Mouse (Mus musculus) gastrocnemius, postnatal 25 days (tissue): Measurements from ENCODE around the gene Gsdma3. TPM values are rescaled to one million over a fixed set of nuclear protein-coding genes. Genes with fewer than 3 reads are reported as not detected.
"Not testable (repeated sequence)": the region's sequence is repeated elsewhere in the genome, so short reads cannot be mapped to it uniquely, and the experiment has no call there.

Source experiments
- DNase-seq: peaks from one replicate; pipeline ENCODE4 v3.0.0; 2022
- total RNA-seq, 2 experiments: library from RNA; stranded (reverse); gene quantifications; 1 replicate in 1 of 2; 2 replicates in 1 of 2; pipeline ENCODE4 v1.2.3; 2021

Gsdma3 gene
- total RNA-seq, 2 experiments from 2014 or later: 1.3 to 2.4 TPM

GRCm38 (mm10) chr11:98595955-98596354 lies 30.2 kb upstream of the Gsdma3 start:
- DNase-seq: no peak

- peak; percentile 14 for DNase-seq
Observed at GRCm38 (mm10) chr11:98597363-98597762, 28.8 kb upstream of the Gsdma3 start.

- no peak for DNase-seq
Observed at GRCm38 (mm10) chr11:98597991-98598390, 28.2 kb upstream of the Gsdma3 start, which contains the start of gene Lrrc3c. Lrrc3c (plus strand) TSS chr11:98598291.

- DNase-seq: peak; percentile 4
Observed at GRCm38 (mm10) chr11:98598851-98599290, 27.3 kb upstream of the Gsdma3 start.

- peak; percentile 3 for DNase-seq
Observed at GRCm38 (mm10) chr11:98599291-98599690, 26.9 kb upstream of the Gsdma3 start.

GRCm38 (mm10) chr11:98602090-98602690 lies 24.0 kb upstream of the Gsdma3 start:
- peak; percentile 3 for DNase-seq

- no peak for DNase-seq
Observed at GRCm38 (mm10) chr11:98603953-98604352, 22.2 kb upstream of the Gsdma3 start.

GRCm38 (mm10) chr11:98604911-98605310 lies 21.2 kb upstream of the Gsdma3 start:
- not testable (repeated sequence) for DNase-seq

GRCm38 (mm10) chr11:98606763-98607162 lies 19.4 kb upstream of the Gsdma3 start:
- no peak for DNase-seq

GRCm38 (mm10) chr11:98620791-98621190 lies 5.4 kb upstream of the Gsdma3 start:
- no peak for DNase-seq

- DNase-seq: not testable (repeated sequence)
Observed at GRCm38 (mm10) chr11:98623981-98624380, 2.2 kb upstream of the Gsdma3 start.

- DNase-seq: not testable (repeated sequence)
Observed at GRCm38 (mm10) chr11:98624381-98624780, 1.8 kb upstream of the Gsdma3 start.

- DNase-seq: no peak
Observed at GRCm38 (mm10) chr11:98628706-98629105, 2.5 kb downstream of the Gsdma3 start.

- DNase-seq: no peak
Observed at GRCm38 (mm10) chr11:98630646-98631045, 4.5 kb downstream of the Gsdma3 start.

- not testable (repeated sequence) for DNase-seq
Observed at GRCm38 (mm10) chr11:98635312-98635970, 9.3 kb downstream of the Gsdma3 start.

GRCm38 (mm10) chr11:98637501-98637900 lies 11.3 kb downstream of the Gsdma3 start:
- DNase-seq: no peak

- no peak for DNase-seq
Observed at GRCm38 (mm10) chr11:98640091-98640490, 13.9 kb downstream of the Gsdma3 start.

GRCm38 (mm10) chr11:98644757-98645156 lies 18.6 kb downstream of the Gsdma3 start:
- no peak for DNase-seq

GRCm38 (mm10) chr11:98645946-98646345 lies 19.8 kb downstream of the Gsdma3 start:
- no peak for DNase-seq

GRCm38 (mm10) chr11:98646459-98646858 lies 20.3 kb downstream of the Gsdma3 start, which contains the start of gene Gsdma2:
Gsdma2 (plus strand) TSS chr11:98646759.
- no peak for DNase-seq

- not testable (repeated sequence) for DNase-seq
Observed at GRCm38 (mm10) chr11:98655076-98655475, 28.9 kb downstream of the Gsdma3 start.

- DNase-seq: no peak
Observed at GRCm38 (mm10) chr11:98660517-98660916, 34.4 kb downstream of the Gsdma3 start.

- DNase-seq: no peak
Observed at GRCm38 (mm10) chr11:98664091-98664490, 37.9 kb downstream of the Gsdma3 start, which contains the start of gene Gsdma. Gsdma (plus strand) TSS chr11:98664351.

- no peak for DNase-seq
Observed at GRCm38 (mm10) chr11:98668984-98669383, 42.8 kb downstream of the Gsdma3 start.
